Mouse (Mus musculus) heart, postnatal 0 days (tissue): ENCODE results near the gene Cep95. TPM values are rescaled to one million over a fixed set of nuclear protein-coding genes. Genes with fewer than 3 reads are reported as not detected.

ENCODE experiments used
- ATAC-seq: fragments of 200-750 bp; cut with Nextera tagmentation; 2 replicates; pipeline ENCODE4 v1.8.0; 2017; ENCODE audit warnings: low read depth, moderate number of reproducible peaks, moderate library complexity; ENCODE audit not compliant: insufficient read depth
- DNase-seq: peaks from one replicate; pipeline ENCODE4 v3.0.0-alpha.2; 2016; ENCODE audit warnings: low spot score
- H3K27ac ChIP-seq: fragments of 300-500 bp; sonication (generic); 2 replicates; pipeline ENCODE4 v1.5.1; 2014; ENCODE audit warnings: low read depth, mild to moderate bottlenecking
- H3K27me3 ChIP-seq: fragments of 300-500 bp; sonication (generic); 2 replicates; pipeline ENCODE4 v1.6.1; 2014; ENCODE audit warnings: low read length, mixed read lengths; ENCODE audit not compliant: control insufficient read depth, insufficient read depth
- H3K36me3 ChIP-seq: fragments of 300-500 bp; sonication (generic); replicated peaks from 2 replicates; pipeline ENCODE4 v1.6.1; 2014; ENCODE audit warnings: low read length, mixed read lengths; ENCODE audit not compliant: control insufficient read depth, insufficient read depth
- H3K4me1 ChIP-seq: fragments of 300-500 bp; sonication (generic); 2 replicates; pipeline ENCODE4 v1.6.1; 2014; ENCODE audit warnings: antibody characterized with exemption; ENCODE audit not compliant: control insufficient read depth, insufficient read depth
- H3K4me2 ChIP-seq: fragments of 300-500 bp; sonication (generic); 2 replicates; pipeline ENCODE4 v1.6.1; 2014; ENCODE audit warnings: low read depth, mild to moderate bottlenecking, low read length, moderate library complexity
- H3K4me3 ChIP-seq: fragments of 300-500 bp; sonication (generic); 2 replicates; pipeline ENCODE4 v1.5.1; 2014; ENCODE audit warnings: low read depth, low read length
- H3K9ac ChIP-seq: fragments of 300-500 bp; sonication (generic); replicated peaks from 2 replicates; pipeline ENCODE4 v1.6.1; 2014; ENCODE audit warnings: low read depth, low read length, mixed read lengths
- H3K9me3 ChIP-seq: fragments of 300-500 bp; sonication (generic); replicated peaks from 2 replicates; pipeline ENCODE4 v1.6.1; 2016; ENCODE audit warnings: low read length; ENCODE audit not compliant: control insufficient read depth
- CTCF ChIP-seq: IDR thresholded peaks from 2 replicates; pipeline ENCODE4 v1.5.1; 2016; ENCODE audit warnings: antibody characterized with exemption, control low read depth, low read depth
- EP300 ChIP-seq: IDR thresholded peaks from 2 replicates; pipeline ENCODE4 v1.6.1; 2016; ENCODE audit warnings: antibody characterized with exemption, low read depth
- WGBS: fragments of 180-500 bp; shearing (Covaris S2); extraction: QIAGEN DNeasy Blood & Tissue Kit; methylation state at CpG from one replicate; pipeline ENCODE4 v1.1.7; 2014; 5-methylcytosine and 5-hydroxymethylcytosine counted together
- polyA plus RNA-seq: library from polyadenylated mRNA; unstranded; fragments of >200 nt; fragmentation: Nextera tagmentation; extraction: Ambion mirVana; gene quantifications from 2 replicates; pipeline ENCODE4 v1.2.1, GENCODE M21; 2015
- total RNA-seq: library from RNA; depleted of rRNA; stranded (reverse); fragments of >200 nt; gene quantifications from 2 replicates; pipeline ENCODE4 v1.2.3, GENCODE M21; 2014; ENCODE audit warnings: low replicate concordance

Cep95 gene
- total and polyA plus RNA-seq, 2 experiments from 2014 or later = 4.8 to 8.2 TPM

GRCm38 (mm10) chr11:106787131-106788025, 1.7 kb upstream of the Cep95 start:
- Histone ChIP-seq H3K27me3 (no peaks in the 10 kb centered on the region), H3K9ac (peak overlapping the region; percentile 97), H3K9me3 (no peaks in the 10 kb centered on the region), H3K4me3 (peak overlapping the region; percentile 95), H3K27ac (peak overlapping the region; percentile 99), H3K36me3 (peaks cover 41% of the 10 kb centered on the region), H3K4me2 (peak overlapping the region; percentile 64), H3K4me1 (peaks cover 20% of the 10 kb centered on the region)
- under 1% methylated on average over 64 of the region's 65 CpGs for WGBS
- TF ChIP-seq EP300 (peak; percentile 71), CTCF (no peak)
- ATAC-seq = peak; percentile 49
- peak; percentile 93 for DNase-seq

DNA sequence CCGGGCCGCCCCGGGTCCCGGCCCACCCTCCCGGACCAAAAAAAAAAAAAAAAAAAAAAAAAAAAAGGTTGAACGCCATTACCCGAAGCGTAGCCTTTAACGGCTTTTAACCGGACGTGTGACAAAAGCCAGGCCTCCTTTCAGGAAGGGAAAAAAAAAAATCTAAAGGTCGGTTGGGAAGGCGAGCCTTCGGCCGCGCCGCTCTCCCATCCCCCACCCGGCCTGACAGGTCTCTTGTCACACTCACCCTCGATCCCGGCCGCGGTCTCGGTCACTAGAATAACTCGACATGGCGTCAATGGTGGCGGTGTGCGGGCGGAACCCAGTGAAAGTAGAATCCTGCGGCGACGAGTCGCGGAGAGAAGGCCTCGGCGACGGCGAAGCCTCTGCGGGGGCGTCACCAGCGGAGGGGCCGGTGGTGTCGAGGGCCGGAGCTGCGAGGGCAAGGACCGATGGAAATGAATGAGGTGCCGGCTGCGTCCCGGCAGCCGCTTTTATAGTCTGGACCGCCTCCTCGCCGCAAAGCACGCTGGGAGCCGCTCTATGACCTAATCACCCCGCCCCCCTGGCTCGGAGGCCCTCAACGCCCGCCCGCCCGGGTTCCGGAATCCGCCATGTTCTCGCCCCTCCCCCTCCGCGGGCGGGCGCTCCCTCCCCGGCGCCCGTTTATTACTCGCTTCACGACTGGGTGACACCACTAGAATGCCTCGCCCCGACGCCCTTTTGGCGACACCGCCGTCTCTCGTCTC, 852 bp upstream of the Cep95 start:
- TF ChIP-seq EP300 (peak; percentile 43; the same call in 1 of the 2 replicates), CTCF (no peak)
- peak overlapping the region; percentile 67 for H3K4me2 ChIP-seq
- ATAC-seq (peak; percentile 78), DNase-seq (peak; percentile 97)
- H3K27me3 ChIP-seq = no peaks in the 10 kb centered on the region
- under 1% methylated on average over 65 of the region's 79 CpGs for WGBS
- H3K4me3 ChIP-seq = peak overlapping the region; percentile 95
- peaks cover 20% of the 10 kb centered on the region for H3K4me1 ChIP-seq
- H3K9ac ChIP-seq = peak overlapping the region; percentile 97
- peaks cover 41% of the 10 kb centered on the region for H3K36me3 ChIP-seq
- peak overlapping the region; percentile 99 for H3K27ac ChIP-seq
- no peaks in the 10 kb centered on the region for H3K9me3 ChIP-seq

- TF ChIP-seq EP300 (no peak), CTCF (no peak)
- H3K9me3 ChIP-seq = no peaks in the 10 kb centered on the region
- peak overlapping the region; percentile 95 for H3K4me3 ChIP-seq
- ATAC-seq (no peak), DNase-seq (peak; percentile 61)
- peaks cover 38% of the 10 kb centered on the region for H3K36me3 ChIP-seq
- H3K27me3 ChIP-seq = no peaks in the 10 kb centered on the region
- peak overlapping the region; percentile 97 for H3K9ac ChIP-seq
- H3K27ac ChIP-seq = peak overlapping the region; percentile 99
- H3K4me2 ChIP-seq = peak overlapping the region; percentile 67
- WGBS = 0% methylated on average over 6 of the region's 6 CpGs
- H3K4me1 ChIP-seq = peaks cover 20% of the 10 kb centered on the region
These were observed 597 bp downstream of the Cep95 start for GRCm38 (mm10) chr11:106789649-106790048.

DNA sequence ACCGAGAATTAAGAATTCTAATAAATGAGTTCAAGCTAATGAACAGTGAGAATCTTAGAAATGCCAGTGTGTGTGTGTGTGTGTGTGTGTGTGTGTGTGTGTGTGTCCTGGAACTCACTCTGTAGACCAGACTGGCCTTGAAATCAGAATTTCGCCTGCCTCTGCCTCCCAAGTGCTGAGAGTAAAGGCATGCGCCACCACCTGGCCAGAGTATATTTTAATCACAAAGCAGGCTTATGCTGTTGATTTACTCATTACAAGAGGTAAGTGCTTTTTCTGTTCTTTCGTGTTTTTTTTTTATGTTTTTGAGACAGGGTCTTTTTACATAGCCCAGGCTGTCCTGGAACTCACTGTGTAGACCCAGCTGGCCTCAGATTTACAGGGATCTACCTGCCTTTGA, 4.8 kb downstream of the Cep95 start:
- 77% methylated on average over 4 of the region's 4 CpGs for WGBS
- ATAC-seq = no peak
- peaks cover 8% of the 10 kb centered on the region; the same call in 1 of the 2 replicates for H3K4me1 ChIP-seq
- H3K4me3 ChIP-seq = no peak overlapping the region
- H3K27ac ChIP-seq = no peak overlapping the region
- TF ChIP-seq EP300 (no peak), CTCF (no peak)
- H3K36me3 ChIP-seq = peaks cover 53% of the 10 kb centered on the region
- no peak overlapping the region for H3K9ac ChIP-seq
- no peaks in the 10 kb centered on the region; the same call in 1 of the 2 replicates for H3K9me3 ChIP-seq
- H3K4me2 ChIP-seq = no peak overlapping the region
- no peak for DNase-seq
- no peaks in the 10 kb centered on the region for H3K27me3 ChIP-seq

- no peaks in the 10 kb centered on the region; the same call in 1 of the 2 replicates for H3K9me3 ChIP-seq
- H3K27me3 ChIP-seq = no peaks in the 10 kb centered on the region
- H3K4me2 ChIP-seq = no peak overlapping the region
- DNase-seq (peak; percentile 47), ATAC-seq (peak; percentile 76)
- no peak overlapping the region for H3K4me3 ChIP-seq
- WGBS = 50% methylated on average over 9 of the region's 9 CpGs
- peaks cover 72% of the 10 kb centered on the region for H3K36me3 ChIP-seq
- no peaks in the 10 kb centered on the region for H3K4me1 ChIP-seq
- TF ChIP-seq CTCF (no peak), EP300 (no peak)
- peak overlapping the region; percentile 25 for H3K27ac ChIP-seq
- 0 out of 2 replicates have a peak overlapping the region, but pooled peaks have one; percentile 6 for H3K9ac ChIP-seq
These were observed 6.6 kb downstream of the Cep95 start for GRCm38 (mm10) chr11:106795679-106796078.
